Mouse (Mus musculus): ENCODE measurements around the gene Kcnh2. TPM values are rescaled to one million over a fixed set of nuclear protein-coding genes. Genes with fewer than 3 reads are reported as not detected.

Gene Kcnh2
- total RNA-seq, 2 experiments from 2014 or later: 28.6 to 32.8 TPM

GRCm38 (mm10) chr5:24387264-24388241 is 36.1 kb upstream of the Kcnh2 start:
- Histone ChIP-seq H3K4me3 (peak overlapping the region; percentile 52), H3K27ac (no peak overlapping the region)
- TF ChIP-seq CTCF (IDR thresholded peaks at IDR 0.05): peak; percentile 28
- DNase-seq (ENCODE audit: extremely low spot score in 1 of 2, low spot score in 2 of 2): peak; percentile 59 to 68
- intact Hi-C loops (cut with DNase I): loop anchor here (5.0 kb wide), 1 partner anchor 220 kb away; no protein-coding TSS in a partner anchor

- TF ChIP-seq CTCF (IDR thresholded peaks at IDR 0.05): no peak
- Histone ChIP-seq H3K4me3 (no peak overlapping the region), H3K27ac (no peak overlapping the region)
- intact Hi-C loops (cut with DNase I): loop anchor here (5.0 kb wide), 1 partner anchor 219 kb away; no protein-coding TSS in a partner anchor
- DNase-seq (ENCODE audit: extremely low spot score in 1 of 2, low spot score in 2 of 2): no peak
Measured at GRCm38 (mm10) chr5:24385887-24386550, 34.6 kb upstream of the Kcnh2 start.

- no peak for DNase-seq (ENCODE audit: extremely low spot score in 1 of 2, low spot score in 2 of 2)
- no peak for TF ChIP-seq CTCF (IDR thresholded peaks at IDR 0.05)
- no peak overlapping the region; the same call in 1 of the 2 replicates for H3K27ac ChIP-seq
- intact Hi-C loops (cut with DNase I): loop anchor here (5.0 kb wide), 1 partner anchor 218 kb away; no protein-coding TSS in a partner anchor
- no peak overlapping the region for H3K4me3 ChIP-seq
Measured at GRCm38 (mm10) chr5:24385374-24385773, 34.0 kb upstream of the Kcnh2 start.

GRCm38 (mm10) chr5:24384407-24384806 is 33.0 kb upstream of the Kcnh2 start:
- no peak; the same call in 1 of the 2 replicates for TF ChIP-seq CTCF (IDR thresholded peaks at IDR 0.05)
- H3K27ac ChIP-seq: peak overlapping the region; percentile 95
- intact Hi-C loops (cut with DNase I): no loop called here
- DNase-seq (ENCODE audit: extremely low spot score in 1 of 2, low spot score in 2 of 2): no peak
- no peak overlapping the region for H3K4me3 ChIP-seq

- Histone ChIP-seq H3K4me3 (peak overlapping the region; percentile 58), H3K27ac (peak overlapping the region; percentile 95)
- intact Hi-C loops (cut with DNase I): no loop called here
- DNase-seq (ENCODE audit: extremely low spot score in 1 of 2, low spot score in 2 of 2): peak; percentile 89 to 92
- peak; percentile 50 for TF ChIP-seq CTCF (IDR thresholded peaks at IDR 0.05)
Measured at GRCm38 (mm10) chr5:24383026-24383859, 31.8 kb upstream of the Kcnh2 start.

GRCm38 (mm10) chr5:24381988-24382387 is 30.6 kb upstream of the Kcnh2 start:
- Histone ChIP-seq H3K27ac (no peak overlapping the region), H3K4me3 (no peak overlapping the region)
- DNase-seq (ENCODE audit: extremely low spot score in 1 of 2, low spot score in 2 of 2): no peak
- intact Hi-C loops (cut with DNase I): no loop called here
- TF ChIP-seq CTCF (IDR thresholded peaks at IDR 0.05): no peak

- intact Hi-C loops (cut with DNase I): no loop called here
- DNase-seq (ENCODE audit: extremely low spot score in 1 of 2, low spot score in 2 of 2): no peak
- no peak for TF ChIP-seq CTCF (IDR thresholded peaks at IDR 0.05)
- Histone ChIP-seq H3K4me3 (no peak overlapping the region), H3K27ac (no peak overlapping the region)
Measured at GRCm38 (mm10) chr5:24381486-24381885, 30.1 kb upstream of the Kcnh2 start.

GRCm38 (mm10) chr5:24380499-24380898 is 29.1 kb upstream of the Kcnh2 start:
- DNase-seq (ENCODE audit: extremely low spot score in 1 of 2, low spot score in 2 of 2): no peak
- intact Hi-C loops (cut with DNase I): no loop called here
- no peak overlapping the region for H3K4me3 ChIP-seq
- no peak for TF ChIP-seq CTCF (IDR thresholded peaks at IDR 0.05)
- H3K27ac ChIP-seq: no peak overlapping the region

GRCm38 (mm10) chr5:24379501-24379900 is 28.1 kb upstream of the Kcnh2 start:
- H3K4me3 ChIP-seq: no peak overlapping the region
- no peak overlapping the region for H3K27ac ChIP-seq
- TF ChIP-seq CTCF (IDR thresholded peaks at IDR 0.05): no peak
- intact Hi-C loops (cut with DNase I): no loop called here
- peak in 1 of 2 experiments; percentile 28 for DNase-seq (ENCODE audit: extremely low spot score in 1 of 2, low spot score in 2 of 2)

- intact Hi-C loops (cut with DNase I): no loop called here
- TF ChIP-seq CTCF (IDR thresholded peaks at IDR 0.05): no peak
- DNase-seq (ENCODE audit: extremely low spot score in 1 of 2, low spot score in 2 of 2): no peak
- H3K27ac ChIP-seq: no peak overlapping the region
- no peak overlapping the region for H3K4me3 ChIP-seq
Measured at GRCm38 (mm10) chr5:24378700-24379099, 27.3 kb upstream of the Kcnh2 start.

- DNase-seq (ENCODE audit: extremely low spot score in 1 of 2, low spot score in 2 of 2): no peak
Measured at GRCm38 (mm10) chr5:24374666-24375328, 23.4 kb upstream of the Kcnh2 start.

More at GRCm38 (mm10) chr5:24374666-24375328, 23.4 kb upstream of the Kcnh2 start:
- intact Hi-C loops (cut with DNase I): no loop called here
- no peak for TF ChIP-seq CTCF (IDR thresholded peaks at IDR 0.05)
- Histone ChIP-seq H3K27ac (no peak overlapping the region), H3K4me3 (no peak overlapping the region)

All from left cerebral cortex, adult 2 months (tissue).